Mouse (Mus musculus): Measurements from ENCODE around the gene Carmil1. TPM values are rescaled to one million over a fixed set of nuclear protein-coding genes. Genes with fewer than 3 reads are reported as not detected.
A peak's percentile ranks its signal among the peaks of the same experiment; 100 is the strongest.

Gene Carmil1
- total RNA-seq, 2 experiments from 2014 or later = 29.7 to 44.1 TPM

DNA sequence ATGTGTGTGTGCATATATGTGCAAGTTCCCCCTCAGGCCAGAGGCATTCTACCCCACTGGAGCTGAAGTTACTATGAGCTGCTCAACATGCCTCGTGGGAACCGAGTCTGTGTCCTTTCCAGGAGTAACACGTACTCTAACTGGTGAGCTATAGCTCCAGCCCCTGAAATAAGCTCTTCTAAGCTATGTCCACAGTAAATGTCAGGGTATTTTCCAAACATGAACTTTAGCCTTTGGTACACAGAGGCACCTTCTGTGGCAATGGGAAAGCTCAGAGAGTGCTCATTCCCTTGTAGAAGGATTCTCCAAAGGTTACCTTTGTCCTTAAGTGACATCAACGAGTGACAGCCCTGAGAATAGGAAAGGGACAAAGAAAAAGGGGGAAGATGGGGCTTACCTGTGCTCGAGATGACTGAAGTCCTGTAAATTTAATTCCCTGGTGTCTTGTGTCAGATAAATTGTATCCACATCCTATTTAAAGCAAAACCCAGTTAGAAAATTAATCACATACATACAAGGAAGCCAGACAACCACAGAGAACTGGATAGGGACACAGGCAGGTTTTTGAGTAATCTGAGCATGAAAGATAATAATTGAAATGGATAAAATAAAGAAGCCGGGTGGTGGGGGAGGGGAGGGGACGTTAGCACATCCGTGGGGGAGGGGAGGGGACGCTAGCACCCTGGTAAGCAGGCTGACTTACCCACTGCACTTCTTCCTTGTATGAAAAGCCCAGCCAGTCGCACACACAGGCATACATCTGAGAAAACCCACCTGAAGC, 126.1 kb downstream of the Carmil1 start:
- DNase-seq (ENCODE audit: low spot score in 2 of 2) = no peak

DNA sequence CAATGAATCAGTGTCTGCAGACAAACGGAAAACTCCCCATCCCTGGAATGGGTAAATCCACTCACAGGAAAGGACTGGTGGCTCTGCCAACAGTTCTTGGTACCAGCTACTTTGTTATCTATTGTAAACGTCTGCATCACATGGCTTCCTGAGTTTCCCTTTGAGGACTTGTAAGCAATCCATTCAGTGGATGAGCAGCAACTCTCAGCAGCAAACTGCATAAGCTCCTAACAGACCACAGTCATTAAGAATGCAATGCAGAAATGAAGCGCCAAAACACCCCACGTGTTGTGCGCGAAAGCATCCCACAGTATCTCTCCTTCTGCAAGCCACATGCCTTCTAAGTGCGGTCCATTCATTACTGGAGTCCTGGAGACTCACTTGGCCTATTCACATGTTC, 128.0 kb downstream of the Carmil1 start:
- no peak for DNase-seq (ENCODE audit: low spot score in 2 of 2)

DNA sequence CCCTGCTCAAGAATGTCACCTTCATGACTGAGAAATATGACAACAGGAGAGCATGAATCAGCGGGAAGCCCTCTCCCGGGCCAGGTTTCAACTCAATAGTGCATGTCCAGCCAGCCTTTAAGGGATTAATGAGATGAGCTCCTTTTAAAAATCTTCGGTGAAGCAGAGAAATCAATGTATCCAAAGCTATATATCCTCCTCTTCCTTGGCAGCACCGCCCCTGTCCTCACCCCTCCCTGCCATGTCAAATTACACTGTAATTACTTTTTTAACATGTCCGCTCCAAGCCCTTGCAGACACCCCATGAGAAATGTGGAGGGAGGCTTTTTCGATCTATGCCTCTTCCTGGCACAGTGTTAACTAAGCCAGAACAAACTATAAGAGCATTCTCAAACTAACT, 129.3 kb downstream of the Carmil1 start:
- no peak for DNase-seq (ENCODE audit: low spot score in 2 of 2)

DNA sequence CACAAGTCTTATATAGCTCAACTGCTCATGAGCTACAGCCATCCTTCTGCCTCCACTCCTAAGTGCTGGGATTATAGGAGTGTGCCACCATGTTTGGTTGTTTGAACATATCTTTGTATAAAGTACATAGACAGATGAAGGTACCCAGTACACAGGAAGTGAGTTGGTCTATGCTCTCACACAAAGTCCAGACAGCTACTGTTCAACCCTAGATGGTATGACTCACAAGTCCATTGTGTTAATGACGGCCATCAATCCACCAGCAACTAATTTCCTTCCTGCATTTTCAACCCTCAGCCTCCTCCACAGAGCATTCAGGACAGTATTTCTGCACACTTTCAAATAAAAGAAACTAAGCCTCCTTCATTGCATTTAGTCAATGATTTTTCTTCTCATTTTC, 132.0 kb downstream of the Carmil1 start:
- DNase-seq (ENCODE audit: low spot score in 2 of 2) = no peak

DNA sequence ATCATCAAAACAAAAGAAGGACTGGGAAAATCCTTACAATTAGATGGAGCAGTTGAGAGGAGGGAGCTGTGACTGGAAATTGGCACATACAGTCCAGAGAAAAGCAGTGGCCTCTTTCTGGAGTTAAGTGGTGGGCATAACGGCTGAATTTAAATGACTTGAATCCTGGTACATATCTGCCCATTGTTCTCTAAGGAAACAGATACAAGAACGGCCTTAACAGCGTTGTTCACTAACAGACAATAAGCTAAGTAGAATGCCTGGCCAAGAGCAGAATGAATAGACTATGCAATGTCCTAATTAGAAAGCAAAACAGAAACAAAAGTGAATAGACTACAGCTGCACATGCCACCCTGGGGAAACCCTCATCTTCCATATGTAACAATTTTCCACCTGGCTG, 133.6 kb downstream of the Carmil1 start:
- DNase-seq (ENCODE audit: low spot score in 2 of 2) = no peak

DNA sequence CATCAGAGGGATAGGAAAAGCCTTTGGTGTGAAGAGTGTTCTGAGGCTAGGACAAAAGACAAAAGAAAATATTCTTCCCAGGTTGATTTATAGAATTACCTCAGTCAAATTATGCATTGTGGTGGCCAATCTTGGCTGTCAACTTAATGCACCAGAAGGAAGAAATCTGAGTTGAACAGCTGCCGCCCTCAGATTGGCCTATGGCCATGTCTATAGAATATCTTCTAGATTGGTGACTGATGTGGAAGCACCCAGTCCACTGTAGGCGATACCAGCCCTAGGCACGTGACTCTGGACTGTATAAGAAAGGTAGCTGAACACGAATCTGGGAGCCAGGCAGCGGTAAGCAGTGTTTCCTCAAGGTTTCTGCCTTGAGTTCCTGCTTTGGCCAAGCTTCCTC, 134.1 kb downstream of the Carmil1 start:
- DNase-seq (ENCODE audit: low spot score in 2 of 2) = no peak

DNA sequence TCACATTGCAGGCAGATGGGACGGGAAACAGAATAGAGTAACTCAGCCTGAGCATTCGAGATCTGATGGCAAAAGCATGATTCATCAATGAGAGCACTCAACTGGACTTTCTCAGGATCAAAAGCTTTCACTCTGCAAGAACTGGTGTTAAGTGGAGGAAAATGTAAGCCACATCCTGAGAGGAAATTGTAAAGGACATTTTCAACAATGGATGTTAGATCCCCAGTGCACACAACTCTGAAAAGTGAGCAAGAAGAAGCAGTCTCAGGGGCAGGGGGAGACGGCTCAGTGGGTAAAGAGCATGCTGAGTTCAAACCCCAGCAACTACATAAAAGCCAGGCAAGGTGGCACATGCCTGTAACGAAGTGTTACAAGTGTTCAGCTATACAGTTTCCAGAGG, 135.7 kb downstream of the Carmil1 start:
- no peak for DNase-seq (ENCODE audit: low spot score in 2 of 2)

DNA sequence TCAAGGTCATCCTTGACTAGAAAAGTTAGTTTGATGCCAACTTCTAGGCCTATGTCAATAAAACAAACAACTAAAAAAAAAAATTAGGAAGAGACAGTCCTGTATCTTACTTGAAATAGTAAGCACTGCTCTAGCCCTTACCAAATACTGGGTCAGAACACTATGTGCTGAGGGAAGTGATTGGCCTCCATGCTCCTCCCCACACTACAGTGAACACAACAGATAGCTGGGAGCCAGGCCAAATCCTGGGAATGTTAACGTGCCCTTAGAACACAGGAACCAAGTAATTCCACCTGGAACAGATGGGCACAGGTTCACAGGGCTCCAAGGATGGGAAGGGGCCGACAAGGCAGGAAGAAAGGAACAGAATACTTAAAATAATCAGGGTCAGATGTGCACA, 136.5 kb downstream of the Carmil1 start:
- no peak for DNase-seq (ENCODE audit: low spot score in 2 of 2)

DNA sequence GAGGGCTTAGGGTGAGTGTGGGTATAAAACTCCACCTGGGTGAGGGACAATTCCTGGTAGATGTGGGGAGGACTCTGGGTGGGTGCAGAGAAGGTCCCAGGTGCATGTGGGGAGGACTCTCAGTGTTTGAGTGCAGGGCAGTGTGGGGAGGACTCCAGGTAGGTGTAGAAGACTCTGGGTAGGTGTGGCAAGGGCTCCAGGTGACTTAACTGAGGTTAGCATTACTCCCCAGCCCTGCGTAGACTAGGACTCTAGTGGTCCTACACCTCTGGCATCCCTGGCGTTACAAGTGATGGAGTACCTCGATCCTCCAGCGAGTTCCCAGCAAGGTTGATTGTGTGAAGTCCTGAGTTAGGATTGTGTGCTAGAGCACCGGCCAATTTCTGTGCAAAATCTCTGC, 143.8 kb downstream of the Carmil1 start:
- DNase-seq (ENCODE audit: low spot score in 2 of 2) = no peak

DNA sequence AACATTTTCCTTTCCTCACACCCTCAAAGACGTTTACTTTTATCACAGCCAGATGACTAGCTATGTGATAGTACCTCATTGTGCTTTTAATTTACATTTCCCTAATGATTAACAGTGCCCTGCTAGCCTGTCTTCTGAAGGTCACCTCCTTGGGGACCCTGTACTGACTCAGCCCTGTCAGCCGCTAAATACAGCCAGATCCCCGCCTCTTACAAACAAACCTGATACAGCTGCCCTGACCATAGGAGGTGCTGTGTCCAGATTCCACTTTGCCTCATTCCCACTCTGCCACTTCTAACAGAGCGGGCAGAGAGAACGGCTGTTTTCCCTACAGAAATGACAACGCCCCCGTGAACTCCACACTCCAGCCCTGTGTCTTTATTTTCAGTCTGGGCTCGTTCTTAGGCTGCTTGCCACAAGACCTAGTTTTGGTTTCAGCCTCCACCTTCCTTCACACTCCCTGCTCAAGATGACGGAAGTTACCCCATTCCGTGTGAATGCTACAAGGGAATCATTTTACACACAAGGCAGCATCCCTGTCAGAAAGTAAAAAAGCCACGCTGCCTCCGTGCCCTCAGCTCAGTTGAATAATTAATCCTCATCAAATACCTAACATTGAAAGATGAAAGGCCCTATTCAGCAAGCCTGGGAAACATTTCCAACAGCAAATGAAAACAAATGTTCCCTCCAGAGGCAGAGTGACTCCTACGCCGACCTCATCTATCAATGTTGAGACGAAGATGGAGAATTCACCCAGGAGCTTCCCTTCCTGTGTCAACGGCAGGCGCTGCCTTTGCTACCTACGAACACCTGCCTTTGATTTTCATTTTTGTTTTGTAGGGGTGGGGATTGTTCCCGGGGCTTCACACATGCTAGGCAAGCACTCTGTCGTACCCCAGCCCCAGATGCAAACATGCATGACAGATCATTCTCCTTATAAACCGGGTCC, 145.0 kb downstream of the Carmil1 start:
- DNase-seq (ENCODE audit: low spot score in 2 of 2) = no peak

DNA sequence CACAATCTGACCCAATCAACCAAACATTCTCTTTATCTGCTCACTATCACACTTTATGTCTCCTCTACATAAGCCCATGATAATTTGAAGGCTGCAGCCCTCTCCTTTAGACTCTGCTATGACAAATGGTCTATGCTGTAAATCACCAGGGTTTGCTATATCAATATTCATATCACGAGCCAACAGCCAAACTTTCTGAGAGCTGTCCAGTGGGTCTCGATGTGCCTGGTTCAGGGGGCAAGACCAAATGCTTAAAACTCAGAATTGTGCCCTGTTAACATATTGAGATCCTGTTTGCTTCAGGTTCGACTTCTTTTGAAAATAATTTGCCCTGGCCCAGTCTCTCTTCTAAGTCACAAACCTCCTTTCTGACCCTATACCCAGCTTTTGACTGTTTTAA, 147.7 kb downstream of the Carmil1 start:
- DNase-seq (ENCODE audit: low spot score in 2 of 2) = no peak

DNA sequence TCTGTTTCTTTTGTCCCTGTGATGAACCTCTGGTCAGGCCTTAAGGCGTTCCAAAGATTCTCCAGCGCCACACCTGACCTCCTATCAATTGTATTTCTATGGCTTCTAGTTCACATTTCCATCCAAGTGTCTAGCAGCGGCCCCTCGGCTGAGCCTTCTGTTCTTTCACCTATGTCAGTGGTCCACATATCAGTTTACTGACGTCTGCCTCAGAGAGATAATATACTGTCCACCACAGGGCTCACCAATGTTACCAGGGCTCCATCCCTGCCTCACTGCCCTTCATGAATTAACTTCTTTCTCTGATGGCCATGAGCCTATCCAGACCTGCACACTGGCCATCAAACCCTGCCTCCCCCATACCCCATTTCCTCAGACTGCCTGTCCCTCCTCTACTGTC, 149.3 kb downstream of the Carmil1 start:
- DNase-seq (ENCODE audit: low spot score in 2 of 2) = no peak

DNA sequence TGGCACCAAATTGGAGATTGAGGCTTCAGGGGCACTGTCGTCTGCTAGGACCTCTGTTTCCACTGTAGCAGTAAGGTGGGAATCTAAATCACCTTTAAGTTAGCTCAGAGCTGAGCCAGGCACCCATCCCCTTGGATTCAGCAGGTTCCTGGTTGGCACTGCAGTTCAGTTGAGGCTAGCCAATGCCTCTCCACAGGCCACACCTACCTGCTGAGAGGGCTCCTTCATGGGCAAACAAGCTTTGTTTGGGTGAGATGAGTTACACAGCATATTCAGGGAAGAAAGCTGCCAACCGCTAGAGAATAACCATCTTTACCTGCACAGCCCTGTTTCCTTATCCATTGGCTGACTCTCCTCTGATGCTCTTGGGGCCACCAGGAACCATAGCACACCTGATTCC, 149.9 kb downstream of the Carmil1 start:
- DNase-seq (ENCODE audit: low spot score in 2 of 2) = no peak

DNA sequence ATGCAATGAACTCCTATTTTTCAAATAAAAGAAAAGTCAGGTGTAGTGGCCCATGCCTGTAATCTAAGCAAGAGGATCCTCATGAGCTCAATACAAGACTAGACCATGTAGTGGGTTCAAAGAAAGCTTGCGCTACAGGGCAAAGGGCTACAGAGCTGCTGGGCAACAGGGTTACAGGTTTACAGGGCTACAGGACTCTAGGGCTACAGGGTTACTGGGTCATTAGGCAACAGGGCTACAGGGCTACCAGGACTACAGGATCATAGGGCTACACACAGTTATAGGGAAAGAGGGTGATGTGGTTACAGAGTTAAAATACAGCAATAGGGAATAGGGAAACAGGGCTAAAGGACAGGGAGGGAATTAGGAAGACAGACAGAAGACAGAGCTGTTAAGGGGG, 151.9 kb downstream of the Carmil1 start:
- no peak for DNase-seq (ENCODE audit: low spot score in 2 of 2)

DNA sequence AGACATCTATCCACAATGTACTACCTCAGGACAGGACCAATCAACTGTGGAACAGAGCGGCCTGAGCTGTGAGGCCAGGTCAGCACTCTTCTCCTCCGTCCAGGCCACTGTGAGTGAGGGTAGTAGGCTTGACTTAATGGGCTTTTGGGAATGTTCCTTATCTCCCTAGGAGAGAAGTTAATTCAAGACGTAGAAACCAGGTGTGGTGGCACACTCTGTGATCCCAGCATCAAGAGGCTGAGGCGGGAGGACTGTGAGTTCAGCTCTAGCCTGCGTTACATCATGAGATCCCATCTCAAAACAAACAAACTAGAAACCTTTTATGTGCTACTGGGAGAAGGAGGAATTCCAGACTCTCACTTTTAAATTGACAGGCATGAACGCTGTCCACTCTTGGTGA, 154.7 kb downstream of the Carmil1 start:
- DNase-seq (ENCODE audit: low spot score in 2 of 2) = no peak

DNA sequence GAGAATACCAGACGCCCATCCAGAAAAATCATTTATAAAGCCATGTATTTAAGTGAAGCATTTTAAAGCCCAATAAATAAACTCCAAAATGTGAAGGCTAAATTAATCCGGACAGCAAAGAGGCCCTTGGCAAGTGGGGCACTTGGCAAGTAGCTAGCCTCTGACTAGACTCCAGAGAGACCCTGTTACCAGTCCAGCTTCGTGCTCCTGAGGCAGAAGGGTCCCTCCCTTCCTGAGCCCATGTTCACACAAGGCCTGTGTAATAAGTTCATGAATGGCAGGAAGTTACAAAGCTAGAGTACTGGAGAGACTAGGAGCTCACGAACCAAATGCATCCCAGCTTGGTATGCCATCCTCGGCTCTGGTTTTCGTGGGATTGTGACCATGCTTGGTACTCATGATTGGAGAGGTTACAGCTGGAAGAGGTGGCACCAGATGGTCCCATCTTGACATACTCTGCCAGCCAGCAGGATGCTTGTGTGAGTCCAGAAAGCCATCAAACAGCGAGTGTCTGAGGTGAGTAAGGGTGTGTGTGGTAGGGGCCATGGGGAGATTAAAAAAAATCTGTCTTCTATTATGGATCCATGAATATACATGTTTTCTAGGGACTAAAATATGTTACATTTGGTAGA, 163.3 kb downstream of the Carmil1 start:
- DNase-seq (ENCODE audit: low spot score in 2 of 2) = no peak

DNA sequence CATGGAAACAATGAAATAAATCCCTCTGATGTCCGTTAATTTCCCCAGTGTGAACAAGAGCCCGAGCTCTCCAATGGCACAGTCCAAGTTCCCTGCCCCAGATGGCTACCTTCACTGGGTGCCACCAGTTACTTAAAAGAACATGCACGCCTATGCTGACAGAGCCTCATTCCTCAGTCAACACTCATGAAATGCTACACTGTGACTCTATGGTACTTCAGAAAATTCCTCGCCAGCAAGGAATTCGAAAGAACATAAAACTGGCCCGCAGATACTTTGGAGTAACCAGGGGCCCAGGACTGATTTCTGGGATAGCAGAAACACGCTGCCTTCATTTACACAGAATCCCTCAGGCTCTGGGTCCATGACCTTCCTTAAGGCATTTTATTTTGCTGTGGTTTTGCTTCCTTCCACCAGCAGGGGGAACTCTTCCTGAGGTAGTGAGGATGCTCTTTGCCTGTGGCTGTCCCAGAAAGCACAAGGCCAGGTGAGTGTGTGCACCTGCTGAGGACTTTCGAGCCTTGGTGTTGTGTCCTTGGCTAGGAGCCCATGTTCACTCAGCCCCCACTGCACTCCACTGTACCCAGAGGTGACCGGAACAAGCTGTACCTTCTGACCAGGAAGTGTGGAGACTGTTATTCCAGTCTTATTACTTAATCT, 167.8 kb downstream of the Carmil1 start:
- DNase-seq (ENCODE audit: low spot score in 2 of 2) = peak in 1 of 2 experiments; percentile 25

DNA sequence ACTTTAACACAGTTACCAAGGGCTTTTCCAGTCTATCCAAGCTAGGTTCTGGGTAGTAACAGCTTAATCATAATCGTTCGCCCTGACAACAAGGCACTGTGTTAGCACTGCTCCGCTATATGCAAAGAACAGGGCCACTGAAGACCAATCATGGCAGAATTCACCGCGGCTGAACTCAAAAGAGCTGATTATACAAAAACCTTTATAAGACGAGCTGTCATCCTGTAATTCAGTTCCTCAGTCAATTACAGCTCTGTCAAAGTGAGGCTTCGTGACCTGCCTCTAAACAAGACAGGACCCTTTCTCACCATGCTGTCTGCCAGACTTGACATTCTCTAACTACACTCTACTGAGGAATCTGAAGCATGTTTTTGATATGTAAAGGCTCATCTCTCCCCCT, 170.3 kb downstream of the Carmil1 start:
- no peak for DNase-seq (ENCODE audit: low spot score in 2 of 2)

DNA sequence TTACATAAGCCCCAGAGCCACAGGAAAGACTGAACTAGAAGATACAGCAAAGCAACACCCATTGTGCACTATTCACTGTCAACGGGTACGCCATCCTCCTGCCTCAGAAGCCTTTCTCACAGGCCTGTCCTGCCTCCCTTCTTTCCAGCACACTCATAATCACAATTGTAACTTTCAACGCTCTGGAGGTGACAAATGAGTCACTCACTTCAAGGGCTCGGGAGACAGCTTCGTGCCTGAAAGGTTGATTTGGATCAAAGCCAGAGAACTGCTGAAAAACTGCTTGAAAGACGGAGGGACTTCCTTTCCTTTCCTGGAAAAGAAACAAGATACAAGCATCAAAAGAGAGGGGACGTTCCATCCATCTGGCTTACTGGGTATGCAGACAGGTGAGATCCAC, 172.3 kb downstream of the Carmil1 start:
- DNase-seq (ENCODE audit: low spot score in 2 of 2) = no peak

DNA sequence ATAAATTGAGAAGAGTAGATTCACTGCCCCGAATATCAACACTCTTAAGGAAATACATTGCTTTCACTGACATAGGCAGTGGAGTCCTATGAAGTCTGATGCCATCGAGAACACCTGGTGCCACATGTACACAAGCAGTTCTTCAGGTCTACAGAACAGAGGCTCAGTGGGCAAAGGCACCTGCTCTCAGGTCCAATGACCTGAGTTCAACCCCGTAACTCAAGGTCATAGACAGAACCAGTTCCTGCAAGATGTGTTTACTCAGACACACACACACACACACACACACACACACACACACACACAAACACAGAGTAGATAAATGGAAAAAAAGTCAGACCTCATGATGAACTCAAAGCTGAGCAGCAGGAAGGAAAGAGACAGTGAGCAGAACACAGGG, 173.5 kb downstream of the Carmil1 start:
- DNase-seq (ENCODE audit: low spot score in 2 of 2) = no peak

DNA sequence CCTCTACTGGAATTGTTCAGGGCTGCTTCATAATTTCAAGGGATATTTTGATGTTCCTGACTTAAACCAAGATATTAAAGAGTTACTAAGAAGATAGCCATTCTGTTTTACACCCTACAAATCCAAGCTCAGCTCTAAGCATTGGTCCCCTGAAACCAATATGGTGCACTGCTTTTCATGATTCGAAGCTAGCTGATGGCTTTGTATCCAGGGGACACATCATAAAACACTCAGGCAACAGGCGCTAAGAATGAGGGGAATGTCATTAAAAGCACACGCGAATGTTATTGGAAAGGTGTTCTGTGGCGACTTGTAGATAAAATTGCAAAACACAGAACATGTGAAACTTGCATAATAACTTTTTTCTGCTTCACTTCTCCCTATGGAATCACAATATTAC, 174.8 kb downstream of the Carmil1 start:
- no peak for DNase-seq (ENCODE audit: low spot score in 2 of 2)

DNA sequence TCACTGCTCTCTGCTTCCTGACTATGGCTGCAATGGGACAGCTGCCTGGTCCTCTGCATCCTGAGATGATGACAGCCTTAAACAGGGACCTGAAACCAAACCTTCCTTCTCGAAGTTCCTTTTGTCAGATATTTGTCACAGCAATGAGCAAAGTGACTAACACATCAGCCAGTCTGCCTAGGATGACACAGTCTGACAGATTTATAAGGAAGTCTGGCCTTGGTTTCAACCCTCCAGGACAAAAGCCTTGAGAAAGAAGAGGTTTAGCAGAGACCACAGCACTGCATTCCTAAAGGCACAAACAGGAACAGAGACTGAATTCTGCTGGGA, 175.3 kb downstream of the Carmil1 start:
- no peak for DNase-seq (ENCODE audit: low spot score in 2 of 2)

Measured in adrenal gland, adult 18-20 months (tissue).